Mouse (Mus musculus): ENCODE measurements around the gene Osm.
A peak's percentile ranks its signal among the peaks of the same experiment; 100 is the strongest.

Gene Osm

DNA sequence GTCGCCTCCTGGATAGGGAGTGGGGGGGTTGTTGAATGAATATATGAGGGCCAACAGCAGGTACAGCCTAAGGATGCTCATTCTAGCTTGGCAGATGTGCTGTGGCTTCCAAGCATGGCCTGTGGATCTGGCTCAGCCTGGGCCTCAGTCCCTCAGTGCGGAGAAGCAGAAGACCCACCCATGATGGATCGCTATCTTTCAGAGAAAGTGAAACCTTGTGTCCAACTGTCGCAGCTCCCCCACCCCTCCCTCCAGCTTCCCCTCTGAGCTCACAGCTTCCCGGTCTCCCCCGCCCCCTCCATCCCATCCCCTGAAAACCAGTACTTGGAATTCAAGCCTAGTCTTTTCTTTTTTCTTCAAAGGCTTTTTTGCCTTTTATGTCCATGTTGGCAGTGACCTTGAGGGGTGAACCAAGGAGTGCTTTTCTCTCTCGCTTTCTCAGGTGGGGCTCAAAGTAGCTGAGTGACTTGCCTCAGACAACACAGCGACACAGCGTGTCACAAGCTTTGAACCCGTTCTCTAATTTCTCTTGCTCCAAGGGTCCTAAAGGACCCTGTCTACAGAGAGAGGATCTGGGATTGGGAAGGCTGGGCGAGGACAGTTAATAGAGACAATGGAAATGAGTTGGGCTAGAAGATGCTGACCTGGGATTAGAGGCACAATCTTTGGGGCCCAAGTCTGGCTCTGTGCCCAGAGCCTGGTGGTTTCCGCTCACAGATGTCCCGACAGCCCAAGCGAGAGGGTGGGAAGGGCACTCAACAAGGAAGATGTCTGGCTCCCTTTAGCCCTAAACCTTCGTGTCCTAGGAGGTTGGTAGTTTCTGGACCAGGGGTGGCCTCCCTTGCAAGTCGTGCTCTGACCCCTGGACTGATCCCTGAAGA, at the start of gene Osm:
Gene Osm, plus strand, starts transcription at position 756 of the 881 bp plus-strand sequence.
- DNase-seq (ENCODE audit: low spot score in 2 of 2), result no peak

DNA sequence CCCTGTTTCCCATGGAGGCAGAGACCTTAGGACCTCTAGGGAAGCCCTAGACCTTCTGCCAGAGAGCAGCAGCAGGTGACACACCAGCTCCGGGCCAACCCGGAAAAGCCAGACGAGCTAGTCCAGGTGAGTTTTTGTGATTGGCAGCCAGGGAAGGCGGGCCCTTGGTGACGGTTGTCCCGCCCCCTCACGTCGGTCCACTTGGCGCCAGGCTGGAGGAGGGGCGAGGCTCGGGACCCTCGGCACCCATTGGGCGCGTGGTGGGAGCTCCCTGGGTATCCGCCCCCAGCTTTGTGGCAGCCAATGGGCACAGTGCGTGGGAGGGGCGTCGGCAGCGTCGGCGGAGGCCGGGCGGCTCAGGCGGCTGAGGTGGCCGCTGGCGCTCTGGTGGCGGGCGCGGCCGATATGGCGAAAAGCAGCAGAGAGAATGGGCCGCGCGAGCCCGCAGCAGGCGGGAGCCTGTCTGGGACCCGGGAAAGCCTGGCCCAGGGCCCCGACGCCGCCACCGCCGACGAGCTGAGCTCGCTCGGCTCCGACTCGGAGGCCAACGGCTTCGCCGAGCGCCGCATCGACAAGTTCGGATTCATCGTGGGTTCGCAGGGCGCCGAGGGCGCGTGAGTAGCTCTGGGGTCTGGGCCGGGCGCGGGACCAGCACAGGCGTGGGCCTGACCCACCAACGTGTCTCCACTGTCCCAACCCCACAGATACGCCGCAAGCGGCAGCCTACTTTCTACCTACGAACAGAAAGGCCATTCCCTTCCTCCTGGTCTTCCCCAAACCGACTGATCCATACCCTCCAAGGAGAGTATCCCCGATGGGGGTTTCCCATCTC, 49.5 kb upstream of the Osm start, which contains the start of gene Tbc1d10a:
Gene Tbc1d10a, plus strand, starts transcription at position 304 of the 832 bp plus-strand sequence.
- peak; percentile 97 to 98 for DNase-seq (ENCODE audit: low spot score in 2 of 2)

DNA sequence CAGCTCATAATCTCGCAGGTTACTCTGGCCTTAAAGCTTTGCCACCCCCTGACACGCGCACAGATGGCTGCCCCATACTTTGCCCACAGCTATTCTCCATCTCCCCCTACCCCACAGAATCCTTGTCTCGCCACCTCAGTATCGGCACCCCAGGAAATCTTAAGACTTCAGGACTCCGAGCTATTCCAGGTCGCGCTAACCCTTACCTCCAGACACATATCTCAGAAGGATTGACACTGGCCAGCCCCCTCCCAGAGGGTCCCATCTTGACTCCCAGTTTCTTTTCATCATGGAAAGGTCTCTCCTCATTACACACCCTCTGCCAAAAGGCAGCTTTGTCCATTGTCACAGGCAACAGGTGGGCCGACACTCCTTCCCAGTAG, 48.9 kb upstream of the Osm start:
- DNase-seq (ENCODE audit: low spot score in 2 of 2), result no peak

DNA sequence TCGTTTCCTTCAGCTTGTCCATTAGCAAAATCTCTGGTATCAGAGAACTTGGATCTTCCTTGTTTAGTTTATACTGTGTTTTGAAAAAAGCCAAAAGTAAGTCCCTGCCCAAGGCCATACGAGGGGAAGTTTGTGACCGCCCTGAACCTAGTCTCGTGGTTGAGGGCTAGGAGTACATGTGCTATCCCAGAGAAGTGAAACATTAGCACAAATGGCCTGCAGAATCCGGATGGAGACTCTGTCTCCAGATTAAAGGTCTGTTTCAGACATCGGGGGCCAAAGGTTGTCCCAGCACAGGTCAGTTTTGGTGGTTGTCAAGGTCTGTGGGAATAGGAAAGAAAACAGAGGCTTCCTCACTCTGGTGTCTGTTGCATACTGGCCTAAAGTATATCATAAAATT, 47.0 kb upstream of the Osm start:
- no peak for DNase-seq (ENCODE audit: low spot score in 2 of 2)

DNA sequence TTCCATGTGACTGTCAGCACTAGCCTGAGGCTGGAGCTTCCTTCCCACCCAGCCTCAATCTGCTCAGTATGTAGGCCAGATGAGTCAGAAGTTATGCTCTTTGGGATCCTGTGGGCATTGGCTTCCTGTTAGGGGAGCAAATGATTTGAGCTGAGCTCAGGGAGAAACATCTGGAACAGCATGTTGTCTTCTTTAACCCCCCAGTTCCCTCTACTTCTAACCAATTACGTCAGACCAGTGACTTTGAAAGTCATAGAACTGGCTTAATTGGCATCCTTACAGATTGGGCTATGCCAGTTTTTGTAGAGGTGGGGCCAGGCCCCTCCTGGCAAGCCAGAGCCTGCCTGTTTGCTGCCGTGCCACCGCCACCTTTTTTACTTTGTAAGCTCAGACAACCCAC, 45.5 kb upstream of the Osm start:
- DNase-seq (ENCODE audit: low spot score in 2 of 2), result no peak

DNA sequence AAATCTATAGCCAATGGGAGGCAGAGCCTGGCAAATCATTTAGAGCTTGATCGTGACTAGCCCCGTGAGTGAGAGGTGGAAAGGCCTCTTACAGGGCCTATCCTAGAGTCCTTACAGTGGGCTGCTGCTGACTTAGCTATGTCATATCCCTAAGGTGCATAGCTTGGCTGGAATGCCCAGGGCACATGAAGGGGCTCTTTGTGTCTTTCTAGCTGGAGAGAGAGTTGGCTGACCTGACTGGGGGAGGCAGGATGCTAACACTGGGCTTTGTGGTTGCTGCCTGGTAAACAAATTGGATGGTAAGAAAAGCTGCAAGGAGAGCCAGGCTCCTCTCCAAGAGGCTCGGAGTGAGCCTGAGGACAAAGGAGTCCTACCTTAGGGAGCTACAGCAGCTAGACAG, 43.5 kb upstream of the Osm start:
- no peak for DNase-seq (ENCODE audit: low spot score in 2 of 2)

DNA sequence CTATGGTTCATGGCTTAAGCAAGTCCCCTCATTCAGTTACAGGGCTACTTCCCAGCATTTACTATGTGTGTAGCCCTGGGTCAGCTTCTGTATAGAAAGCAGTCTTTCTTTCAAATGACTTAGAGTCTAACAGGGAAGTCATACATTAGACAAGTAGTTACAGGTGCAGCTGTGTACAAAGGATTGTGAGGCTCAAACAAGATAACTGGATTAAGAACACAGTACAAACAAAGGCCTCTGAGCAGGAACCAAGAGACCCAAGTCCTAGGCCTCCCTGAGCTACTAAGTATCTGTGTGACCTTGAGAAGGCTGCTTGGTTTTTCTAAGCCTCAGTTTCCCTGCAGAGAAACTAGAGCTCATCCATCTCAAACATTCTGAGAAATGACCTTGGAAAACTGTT, 42.8 kb upstream of the Osm start:
- no peak for DNase-seq (ENCODE audit: low spot score in 2 of 2)

DNA sequence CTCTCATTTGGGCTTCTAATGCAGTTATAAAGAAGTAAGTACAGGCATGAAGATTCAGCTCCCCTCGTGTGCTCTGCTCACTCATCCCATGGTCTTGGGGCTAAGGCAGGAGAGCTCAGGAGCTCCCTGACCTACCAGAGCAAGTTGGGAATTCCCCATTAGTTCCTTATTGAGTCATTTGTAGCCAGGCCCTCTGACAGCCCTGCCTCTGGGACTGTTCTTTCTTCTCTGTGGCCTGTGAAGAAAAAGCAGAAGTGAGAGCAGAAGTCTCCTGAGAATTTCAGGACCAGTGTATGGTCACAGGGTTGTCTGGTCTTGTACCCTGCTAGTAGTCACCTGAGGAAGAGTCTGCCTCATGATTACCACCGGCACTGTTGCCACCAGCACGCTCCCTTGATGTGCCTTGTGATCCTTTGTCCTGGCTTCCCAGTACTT, 40.6 kb upstream of the Osm start:
- DNase-seq (ENCODE audit: low spot score in 2 of 2), result no peak

DNA sequence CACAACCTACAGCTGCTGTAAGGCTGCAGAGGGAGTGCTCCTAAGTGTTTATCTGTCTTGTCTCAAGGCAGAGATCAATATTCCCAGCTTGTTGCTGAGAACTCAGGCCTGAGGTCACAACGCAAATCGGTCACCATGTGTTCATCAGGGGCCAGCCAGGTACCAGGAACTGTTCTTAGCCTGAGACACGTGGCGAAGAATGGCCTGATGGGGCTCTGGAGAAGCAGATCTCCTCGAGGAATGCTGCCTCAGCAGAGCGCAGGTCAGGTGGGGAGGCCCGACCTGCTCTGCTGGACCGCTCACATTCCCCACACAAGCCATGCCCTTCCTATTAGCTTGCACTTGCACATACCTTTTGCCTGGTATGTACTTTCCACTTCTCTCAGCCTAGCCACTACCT, 39.6 kb upstream of the Osm start:
- no peak for DNase-seq (ENCODE audit: low spot score in 2 of 2)

DNA sequence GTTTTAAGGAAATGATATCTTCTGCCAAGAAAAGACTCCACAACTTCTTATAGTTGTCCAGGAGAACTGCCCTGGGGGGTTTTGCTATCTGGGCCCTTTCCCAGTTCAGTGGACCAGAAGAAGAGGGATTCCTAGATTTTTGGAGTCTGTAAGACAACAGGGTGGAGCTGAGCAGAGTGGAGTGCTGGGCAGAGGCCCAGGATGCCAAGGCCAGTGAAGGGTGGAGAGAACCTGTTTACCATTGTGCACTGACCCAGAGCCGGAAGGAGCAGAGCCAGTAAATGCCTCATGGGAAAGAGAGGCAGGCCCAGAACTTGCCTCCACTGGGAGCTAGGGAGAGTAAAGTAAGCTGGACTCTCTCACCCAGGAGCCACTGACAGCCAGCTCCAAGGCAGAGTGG, 38.5 kb upstream of the Osm start:
- DNase-seq (ENCODE audit: low spot score in 2 of 2), result no peak

DNA sequence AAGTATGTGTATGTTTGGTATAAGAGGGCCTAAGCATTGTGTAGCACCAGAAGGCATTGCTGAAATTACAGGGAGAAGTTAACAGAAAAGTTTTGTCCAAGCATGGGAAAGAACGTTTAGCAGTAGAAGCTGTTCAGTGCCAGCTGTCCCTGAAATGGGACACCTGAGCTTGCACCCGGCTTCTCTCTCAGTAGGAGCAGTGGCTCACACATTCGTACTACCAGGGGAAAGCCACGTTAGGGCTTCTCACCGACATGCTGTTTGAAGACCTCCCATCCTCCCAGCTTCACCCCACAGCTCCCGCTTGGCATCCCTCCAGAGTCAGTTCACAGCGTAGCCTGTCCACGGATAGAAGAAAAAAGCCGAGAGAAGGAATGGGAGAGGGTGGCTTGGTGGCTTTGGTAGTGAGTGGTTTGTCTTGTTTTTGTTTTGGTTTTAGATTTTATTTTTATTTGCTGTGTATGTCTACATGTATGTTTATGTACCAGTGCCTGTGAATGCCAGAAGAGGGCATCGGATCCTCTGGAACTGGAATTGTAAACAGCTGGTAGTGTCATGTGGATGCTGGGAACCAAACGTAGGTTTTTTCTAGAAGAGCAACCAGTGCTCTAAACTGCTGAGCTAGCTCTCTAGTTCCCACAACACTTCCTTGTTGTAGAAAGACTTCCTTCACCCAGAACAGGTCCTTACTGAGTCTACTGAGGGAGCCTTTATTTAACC, 34.1 kb upstream of the Osm start:
- DNase-seq (ENCODE audit: low spot score in 2 of 2), result no peak

DNA sequence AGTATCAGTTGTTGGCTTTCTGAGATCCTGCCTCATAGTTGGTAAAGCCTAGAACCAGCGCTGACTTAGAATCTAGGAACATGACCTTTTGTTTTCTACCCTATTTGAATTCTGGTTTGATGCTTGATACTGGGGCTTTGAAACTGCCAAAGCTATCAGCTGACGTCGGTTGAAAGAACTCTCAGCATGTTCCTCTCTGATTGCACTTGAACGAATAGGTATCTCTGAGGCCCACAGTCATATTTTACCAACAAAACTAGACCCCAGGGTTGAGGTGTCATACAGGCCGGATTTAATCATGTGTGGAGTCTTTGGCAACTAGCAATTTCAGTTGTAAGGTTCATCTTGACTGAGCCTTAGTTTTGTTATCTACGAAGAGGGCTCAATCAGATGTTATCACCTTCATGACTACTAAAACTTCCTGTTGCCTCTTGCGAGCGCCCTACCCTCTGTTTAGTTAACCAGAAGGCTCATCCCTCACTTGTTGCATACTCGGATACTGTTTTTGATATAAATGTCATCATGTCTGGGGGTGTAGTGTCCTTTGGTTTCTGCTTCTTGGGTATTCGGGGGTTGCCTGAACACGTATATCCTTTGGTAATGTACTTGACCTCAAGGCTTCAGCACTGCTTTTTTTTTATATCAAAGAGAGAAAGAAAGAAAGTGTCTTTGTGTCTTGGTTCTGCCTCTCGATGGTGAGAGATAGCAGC, 33.1 kb upstream of the Osm start:
- no peak for DNase-seq (ENCODE audit: low spot score in 2 of 2)

DNA sequence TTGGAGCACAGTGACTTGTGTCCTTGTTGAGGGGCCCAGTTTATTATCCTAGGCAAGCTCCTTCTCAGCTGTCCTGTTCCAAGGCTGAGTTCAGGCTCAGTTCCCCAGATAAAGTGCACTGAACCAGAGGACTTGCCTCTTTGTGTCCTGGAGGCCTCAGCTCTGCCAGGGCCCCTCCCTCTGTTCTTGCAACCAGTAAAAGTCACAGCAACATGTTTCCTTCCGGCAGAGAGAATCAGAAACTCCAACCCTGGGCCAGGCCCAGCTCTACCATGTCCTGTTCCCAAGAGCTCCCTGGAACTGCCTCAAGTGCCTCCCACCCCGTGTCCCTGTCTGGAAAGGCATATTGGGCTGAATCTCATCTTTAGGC, 32.5 kb upstream of the Osm start:
- no peak for DNase-seq (ENCODE audit: low spot score in 2 of 2)

DNA sequence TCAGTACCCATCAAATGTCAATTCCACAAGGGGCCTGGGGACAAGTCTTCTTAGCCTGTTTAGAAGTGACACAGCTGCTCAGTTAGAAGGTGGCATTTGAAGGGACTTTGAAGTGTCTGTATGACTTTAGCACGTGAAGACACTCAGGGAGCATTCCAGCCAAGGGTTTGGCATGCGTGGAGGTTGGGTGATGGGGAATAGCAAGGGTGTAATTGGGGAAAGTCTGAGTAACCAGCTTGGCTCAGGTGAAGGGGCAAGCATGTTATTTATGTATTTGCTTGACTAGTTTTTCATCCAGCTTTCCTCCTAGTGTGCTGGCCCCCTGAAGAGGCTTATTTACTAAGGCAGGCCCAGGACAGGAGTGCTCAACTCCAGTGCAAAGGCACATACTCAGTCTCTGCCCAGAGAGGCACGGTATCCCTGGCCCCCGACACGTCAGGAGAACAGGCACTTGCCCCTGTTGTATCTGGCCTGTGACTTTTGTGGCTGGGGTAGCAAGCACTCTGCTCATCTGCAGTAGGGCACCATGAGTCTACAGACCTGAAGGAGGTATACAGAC, 31.0 kb upstream of the Osm start:
- no peak for DNase-seq (ENCODE audit: low spot score in 2 of 2)

DNA sequence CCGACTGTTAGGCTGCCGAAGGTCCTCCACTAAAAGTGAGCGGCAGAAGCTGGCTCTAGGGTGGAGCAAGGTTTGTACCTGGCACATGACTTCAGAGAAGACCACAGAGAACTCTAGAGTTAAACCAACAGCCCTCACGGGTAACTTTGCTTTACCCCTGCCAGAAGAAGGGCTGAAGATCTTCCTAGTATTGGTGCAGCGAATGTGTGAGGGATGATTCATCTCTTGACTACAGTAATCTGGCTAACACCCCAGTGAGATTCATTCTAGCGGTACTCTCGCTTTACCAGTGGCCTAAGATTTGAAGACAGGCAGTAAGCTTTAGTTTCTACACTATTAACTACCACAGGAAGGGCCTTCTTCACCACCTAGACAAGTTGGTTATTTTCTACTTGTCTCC, 30.3 kb upstream of the Osm start:
- DNase-seq (ENCODE audit: low spot score in 2 of 2), result no peak

DNA sequence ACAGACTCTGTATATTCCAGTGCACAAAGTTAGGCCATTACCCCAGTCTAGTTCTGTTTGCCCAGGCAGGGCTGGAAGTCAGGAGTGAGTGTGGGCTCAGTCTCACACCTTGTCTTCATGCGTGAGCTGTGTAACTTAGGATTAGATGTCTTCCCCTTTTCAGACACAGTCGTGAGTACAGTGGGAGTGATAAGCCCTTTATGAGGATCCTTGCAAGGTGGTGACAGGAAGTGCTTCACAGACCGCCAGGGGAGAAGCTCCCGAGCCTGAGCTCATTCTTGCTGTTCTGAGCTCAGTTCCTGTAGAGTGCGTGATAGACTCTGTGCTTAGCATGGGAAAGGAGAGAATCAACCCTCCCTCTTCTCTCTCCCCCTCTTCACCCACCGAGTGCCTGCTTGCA, 29.7 kb upstream of the Osm start:
- DNase-seq (ENCODE audit: low spot score in 2 of 2), result no peak

DNA sequence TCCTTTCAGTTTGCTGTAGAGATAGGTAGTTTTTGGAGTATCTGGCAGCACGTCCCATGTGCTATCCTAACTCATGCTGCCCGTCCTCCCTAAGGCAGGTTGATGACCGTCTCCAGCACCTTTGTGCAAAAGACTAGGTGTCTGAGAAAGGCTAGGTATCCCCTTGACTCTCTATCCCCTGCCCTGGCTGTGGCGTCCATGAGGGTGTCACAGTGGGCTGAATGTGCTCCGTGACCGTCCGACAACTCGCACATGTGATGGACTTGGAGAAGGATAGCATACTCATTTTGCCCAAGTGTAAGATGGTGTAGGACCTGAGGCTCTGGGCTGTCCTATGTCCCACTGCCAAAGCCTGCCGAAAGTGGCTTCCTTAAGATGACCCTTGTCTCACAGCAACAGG, 28.6 kb upstream of the Osm start:
- no peak for DNase-seq (ENCODE audit: low spot score in 2 of 2)

DNA sequence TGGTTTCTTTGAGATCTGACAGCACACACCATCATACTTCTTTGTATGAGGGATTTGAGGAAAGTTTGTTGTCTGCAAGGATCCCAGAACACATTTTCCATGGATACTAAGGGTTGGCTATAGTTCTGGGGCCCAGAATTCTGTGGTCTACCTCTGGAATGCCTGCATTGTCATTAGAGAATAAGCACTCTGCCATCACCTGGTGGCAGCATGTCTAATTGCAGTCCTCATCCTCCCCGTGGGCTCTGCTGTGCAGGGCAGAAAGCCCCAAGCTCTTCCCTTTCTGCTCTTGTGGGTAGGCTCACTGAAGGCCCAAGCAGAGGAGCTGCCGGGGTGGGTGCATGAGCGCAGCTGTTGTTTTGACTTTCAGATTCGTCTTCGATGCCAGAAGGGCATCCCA, 26.7 kb upstream of the Osm start:
- DNase-seq (ENCODE audit: low spot score in 2 of 2), result no peak

DNA sequence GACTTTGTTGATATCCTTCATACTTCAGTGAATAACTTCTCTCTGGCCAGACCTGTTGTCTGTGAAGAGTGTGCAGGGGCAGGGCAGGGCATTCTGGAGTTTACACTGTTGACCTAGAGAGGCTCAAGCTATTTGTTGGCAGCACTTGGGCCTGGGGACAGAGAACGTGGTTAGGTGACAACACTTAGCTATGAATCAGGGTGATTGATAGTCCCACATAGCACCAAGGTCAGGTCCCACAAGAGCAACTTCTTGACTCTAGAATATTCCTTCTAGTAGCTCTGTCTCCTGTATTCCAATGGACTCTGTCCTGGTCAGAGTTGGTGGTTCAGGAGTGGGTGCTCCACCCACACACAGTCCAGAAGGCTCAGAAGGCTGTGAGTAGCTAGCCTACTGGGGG, 25.4 kb upstream of the Osm start:
- no peak for DNase-seq (ENCODE audit: low spot score in 2 of 2)

DNA sequence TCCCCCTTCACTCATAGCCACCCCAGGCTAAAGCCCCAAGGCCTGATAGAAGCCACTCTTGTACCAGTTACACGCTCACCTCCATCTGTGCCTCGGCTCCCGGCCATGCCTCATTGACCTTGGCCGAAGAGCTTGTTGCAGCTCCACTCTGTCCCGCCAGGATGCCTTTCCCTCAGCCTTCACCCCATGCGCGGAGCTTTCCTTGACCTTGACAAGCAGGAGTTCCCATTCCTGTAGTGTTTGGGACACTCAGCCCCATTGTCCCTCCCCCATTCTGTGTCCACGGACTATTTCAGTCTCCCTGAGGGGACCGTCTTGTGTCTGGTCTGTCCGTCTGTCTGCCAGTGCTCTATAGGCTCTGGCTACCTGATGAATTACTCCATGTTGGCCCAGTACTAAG, 23.1 kb upstream of the Osm start:
- DNase-seq (ENCODE audit: low spot score in 2 of 2), result no peak

DNA sequence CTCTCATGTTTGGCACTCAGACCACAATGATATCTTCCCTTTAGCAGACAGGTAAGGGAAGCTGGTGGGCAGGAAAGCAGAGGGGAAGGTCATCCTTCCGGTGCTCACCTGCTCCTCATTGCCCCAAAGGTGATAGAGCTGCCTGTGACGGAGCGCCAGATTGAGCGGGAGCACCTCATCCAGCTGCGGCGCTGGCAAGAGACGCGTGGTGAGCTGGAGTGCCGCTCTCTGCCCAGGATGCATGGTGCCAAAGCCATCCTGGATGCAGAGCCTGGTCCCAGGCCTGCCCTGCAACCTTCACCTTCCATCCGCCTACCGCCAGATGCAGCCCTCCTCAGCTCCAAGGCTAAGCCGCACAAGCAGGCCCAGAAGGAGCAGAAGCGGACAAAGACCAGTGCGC, 21.6 kb upstream of the Osm start:
- no peak for DNase-seq (ENCODE audit: low spot score in 2 of 2)

All from frontal cortex, postnatal 36 days (tissue).